Mouse (Mus musculus) thymus, adult 2 months (tissue): Measurements from ENCODE around the gene Zfp329.

ENCODE experiments used
- CTCF ChIP-seq: fragments of 200-500 bp; IDR thresholded peaks from 2 replicates; pipeline ENCODE4 v1.5.1; 2012; ENCODE audit warnings: mild to moderate bottlenecking, control low read depth, low read length, moderate library complexity, borderline replicate concordance; ENCODE audit not compliant: control insufficient read depth, poor library complexity, insufficient read depth; ENCODE audit errors: extremely low read depth
- POLR2A ChIP-seq: fragments of 200-500 bp; IDR thresholded peaks from 2 replicates; pipeline ENCODE4 v1.6.1; 2012; ENCODE audit warnings: mild to moderate bottlenecking, low read length, control low read depth, moderate library complexity; ENCODE audit not compliant: control insufficient read depth, poor library complexity, insufficient read depth; ENCODE audit errors: extremely low read depth

DNA sequence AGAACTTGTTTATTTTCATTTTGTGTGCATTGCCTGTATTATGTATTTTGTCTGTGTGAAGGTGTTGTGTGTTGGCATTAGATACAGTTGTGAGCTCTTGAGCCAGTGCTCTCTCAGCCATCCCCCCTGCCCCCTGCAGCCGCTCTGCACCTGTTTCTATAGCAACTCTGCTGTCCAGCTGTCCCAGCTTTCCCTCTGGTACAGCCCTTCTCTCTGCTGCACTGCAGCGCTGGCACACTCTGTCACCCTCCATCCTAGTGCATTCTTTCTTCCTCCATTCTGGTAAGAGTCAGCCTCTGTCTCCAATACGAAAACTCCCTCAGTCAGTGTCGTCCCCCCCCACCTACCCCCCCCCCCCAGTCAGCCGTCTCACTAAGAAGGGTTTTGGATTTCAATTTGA, 30.6 kb downstream of the Zfp329 start:
- no peak for TF ChIP-seq CTCF
- no peak for TF ChIP-seq POLR2A
